Mouse (Mus musculus) brown adipose tissue, adult 24 weeks (tissue): Measurements from ENCODE around the gene Mars2. TPM values are rescaled to one million over a fixed set of nuclear protein-coding genes. Genes with fewer than 3 reads are reported as not detected.

ENCODE experiments used
- H3K27ac ChIP-seq: fragments of 200-500 bp; replicated peaks from 2 replicates; pipeline ENCODE4 v1.5.1; 2012; ENCODE audit warnings: low read depth, mild to moderate bottlenecking, low read length
- H3K4me1 ChIP-seq: fragments of 200-500 bp; 2 replicates; pipeline ENCODE4 v1.6.1; 2012; ENCODE audit warnings: low read length, mixed read lengths; ENCODE audit not compliant: control insufficient read depth, insufficient read depth, insufficient read length
- H3K4me3 ChIP-seq: fragments of 200-500 bp; 2 replicates; pipeline ENCODE4 v1.5.1; 2012; ENCODE audit warnings: low read depth, mild to moderate bottlenecking, low read length, moderate library complexity; ENCODE audit not compliant: insufficient read depth
- polyA plus RNA-seq: library from polyadenylated mRNA; stranded (reverse); fragments of >200 nt; gene quantifications from 2 replicates; pipeline ENCODE4 v1.2.4, GENCODE M21; 2012; ENCODE audit not compliant: missing spikeins, insufficient read depth, insufficient read length

Gene Mars2
- polyA plus RNA-seq = 1.2 and 2.0 TPM in 2 replicates

DNA sequence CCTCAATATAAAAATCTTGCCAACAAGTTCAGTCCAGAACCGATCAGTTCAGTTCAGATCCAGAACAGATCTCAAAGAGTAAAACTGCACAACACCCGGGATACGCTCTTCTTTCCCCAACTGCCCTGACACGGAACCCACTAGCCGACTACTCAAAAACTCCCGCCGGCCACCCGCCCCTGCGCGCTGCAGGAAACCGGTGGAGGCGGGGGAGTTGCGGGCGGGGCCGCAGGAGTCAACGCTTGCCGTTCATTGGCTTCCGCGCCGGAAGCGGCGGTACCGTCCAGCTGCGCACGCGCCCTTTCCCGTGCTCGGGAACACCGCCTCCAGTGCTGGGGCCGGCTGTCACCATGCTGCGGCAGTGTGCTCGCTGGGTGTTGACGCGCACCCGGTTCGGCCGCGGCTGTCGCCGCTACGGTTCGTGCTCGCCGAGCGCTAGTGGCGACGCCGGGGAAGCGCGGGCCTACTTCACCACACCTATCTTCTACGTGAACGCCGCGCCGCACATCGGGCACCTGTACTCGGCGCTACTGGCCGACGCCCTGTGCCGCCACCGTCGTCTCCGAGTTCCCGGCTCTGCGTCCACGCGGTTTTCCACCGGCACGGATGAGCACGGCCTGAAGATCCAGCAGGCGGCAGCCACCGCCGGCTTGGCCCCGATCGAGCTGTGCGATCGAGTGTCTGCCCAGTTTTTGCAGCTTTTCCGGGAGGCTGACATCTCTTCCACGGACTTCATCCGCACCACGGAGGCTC lies at the start of gene Mars2:
TSS of gene Mars2 (plus strand) at position 288 of the 753 bp plus-strand sequence.
- peak within 1 kb of the TSS; percentile 80 for H3K4me3 ChIP-seq
- peaks cover 9% of the 10 kb centered on the region for H3K4me1 ChIP-seq
- H3K27ac ChIP-seq = 0 out of 2 replicates have a peak within 1 kb of the TSS, but pooled peaks have one; percentile 14

DNA sequence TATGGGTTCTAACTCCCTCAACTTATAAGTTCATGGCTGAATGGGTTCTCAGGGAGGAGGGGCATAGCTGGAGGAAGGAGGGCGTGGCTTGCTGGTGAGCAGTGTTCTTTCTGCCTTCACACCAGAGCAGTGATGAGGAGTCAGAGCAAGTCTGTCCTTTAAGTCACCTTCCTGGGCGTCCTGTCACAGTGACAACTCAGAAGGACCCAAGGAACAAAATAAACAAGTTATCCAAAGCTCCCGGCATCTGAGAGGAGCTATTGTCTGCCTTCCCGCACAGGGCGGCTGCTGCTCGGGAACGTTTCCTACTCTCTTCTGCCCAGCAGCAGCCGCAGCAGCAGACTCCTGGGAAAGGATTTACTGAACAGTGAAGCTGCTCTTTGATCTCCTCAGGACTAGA lies 45.0 kb upstream of the Mars2 start:
- Histone ChIP-seq H3K4me3 (no peak overlapping the region), H3K27ac (no peak overlapping the region), H3K4me1 (peaks cover 3% of the 10 kb centered on the region; the same call in 1 of the 2 replicates)

DNA sequence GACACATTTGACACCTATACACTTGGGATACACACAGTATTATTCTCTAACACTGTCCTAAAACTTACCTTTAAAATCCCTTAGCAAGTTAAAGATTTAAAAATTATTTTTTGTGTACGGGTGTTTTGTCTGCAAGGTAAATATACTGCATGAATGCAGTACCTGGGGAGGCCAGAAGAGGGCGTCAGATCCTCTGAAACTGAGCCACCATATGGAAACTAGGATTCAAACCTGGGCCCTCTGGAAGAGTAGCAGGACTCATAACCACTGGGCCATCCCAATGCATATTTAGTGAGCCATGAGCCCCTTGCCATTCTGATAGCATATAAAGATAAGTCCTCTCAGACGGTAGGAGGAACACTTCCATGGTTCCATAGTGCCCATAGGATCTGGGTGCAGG lies 44.2 kb upstream of the Mars2 start:
- H3K4me1 ChIP-seq = peaks cover 3% of the 10 kb centered on the region; the same call in 1 of the 2 replicates
- no peak overlapping the region for H3K27ac ChIP-seq
- H3K4me3 ChIP-seq = no peak overlapping the region

DNA sequence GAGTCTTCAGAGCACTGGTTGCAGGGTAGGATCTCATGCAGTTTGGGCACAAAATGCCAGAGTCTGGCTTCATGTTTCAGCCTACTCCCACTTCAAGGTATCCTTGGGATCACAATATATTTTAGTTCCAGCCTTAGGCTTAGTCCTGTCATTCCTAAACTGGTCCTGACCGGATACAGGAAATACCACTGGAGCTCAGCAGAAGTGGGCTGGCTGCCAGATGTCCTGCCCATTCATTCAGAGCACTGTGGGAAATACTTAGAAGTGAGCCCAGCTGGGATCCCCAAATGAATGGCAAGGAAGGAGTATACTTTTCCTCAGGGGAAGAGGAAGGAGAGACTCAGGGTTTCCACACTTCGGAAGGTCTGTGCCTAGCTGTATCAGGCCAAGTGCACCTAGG lies 43.7 kb upstream of the Mars2 start:
- Histone ChIP-seq H3K4me1 (peaks cover 3% of the 10 kb centered on the region; the same call in 1 of the 2 replicates), H3K4me3 (no peak overlapping the region), H3K27ac (no peak overlapping the region)

DNA sequence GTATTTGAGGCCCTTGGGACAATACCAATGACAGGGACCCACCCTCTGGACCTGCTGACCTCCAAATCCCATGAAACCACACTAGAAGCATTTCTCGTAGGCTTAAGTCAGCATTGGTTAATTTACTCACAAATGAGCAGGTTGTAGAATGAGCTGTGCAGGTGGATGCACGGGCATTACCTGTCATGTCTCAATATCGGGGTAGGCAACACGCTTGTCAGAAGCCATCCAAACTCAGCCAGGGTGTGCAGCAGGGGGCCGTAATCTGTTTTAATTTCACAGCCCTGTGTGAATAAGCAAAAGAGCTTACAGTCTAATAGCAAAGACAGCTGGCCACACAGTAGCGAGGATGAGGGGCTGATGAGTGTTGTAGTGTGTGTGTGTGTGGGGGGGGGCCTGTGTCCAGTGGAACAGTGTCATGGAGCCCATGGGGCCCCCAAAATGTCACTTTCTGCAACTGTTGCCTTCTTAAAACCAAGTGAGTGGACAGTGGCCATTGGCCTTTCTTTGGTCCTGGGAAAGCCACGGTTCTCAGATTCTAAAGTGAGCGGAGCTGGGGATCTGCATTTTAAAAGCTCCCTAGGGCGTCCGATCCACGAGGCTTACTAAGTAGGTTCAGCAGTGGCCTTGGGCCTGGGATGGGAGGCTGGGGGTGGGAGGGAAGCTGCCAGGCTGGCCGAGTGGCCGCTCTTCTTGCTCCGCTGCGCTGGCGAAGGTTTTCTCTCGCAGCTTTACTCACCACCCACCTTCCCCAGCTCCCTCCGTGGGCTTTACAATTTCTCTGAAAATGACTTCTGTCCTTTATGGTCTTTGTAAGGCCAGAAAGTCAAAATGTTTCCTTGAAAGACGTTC lies 42.7 kb upstream of the Mars2 start:
- Histone ChIP-seq H3K27ac (no peak overlapping the region), H3K4me3 (no peak overlapping the region), H3K4me1 (peaks cover 3% of the 10 kb centered on the region; the same call in 1 of the 2 replicates)

DNA sequence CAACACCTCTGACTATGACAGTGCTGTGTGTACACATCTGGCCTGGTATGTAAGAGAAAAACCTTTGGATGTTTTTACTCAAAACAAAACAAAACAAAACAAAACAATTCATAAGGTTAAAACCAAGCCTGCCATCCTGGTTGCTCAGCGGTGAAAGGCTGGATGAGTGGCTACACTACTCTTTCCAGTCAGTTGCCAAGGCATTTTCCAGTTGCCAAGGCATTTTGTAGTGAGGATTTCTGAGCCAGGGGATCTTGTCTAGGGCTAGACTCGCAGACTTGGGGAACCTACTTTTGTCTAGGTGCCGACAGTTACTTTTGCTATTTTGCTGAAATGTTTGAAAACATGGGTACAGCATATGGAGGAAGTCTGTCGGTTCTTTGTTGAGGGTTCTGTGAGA lies 42.0 kb upstream of the Mars2 start:
- Histone ChIP-seq H3K27ac (no peak overlapping the region), H3K4me1 (peaks cover 3% of the 10 kb centered on the region; the same call in 1 of the 2 replicates), H3K4me3 (no peak overlapping the region)

DNA sequence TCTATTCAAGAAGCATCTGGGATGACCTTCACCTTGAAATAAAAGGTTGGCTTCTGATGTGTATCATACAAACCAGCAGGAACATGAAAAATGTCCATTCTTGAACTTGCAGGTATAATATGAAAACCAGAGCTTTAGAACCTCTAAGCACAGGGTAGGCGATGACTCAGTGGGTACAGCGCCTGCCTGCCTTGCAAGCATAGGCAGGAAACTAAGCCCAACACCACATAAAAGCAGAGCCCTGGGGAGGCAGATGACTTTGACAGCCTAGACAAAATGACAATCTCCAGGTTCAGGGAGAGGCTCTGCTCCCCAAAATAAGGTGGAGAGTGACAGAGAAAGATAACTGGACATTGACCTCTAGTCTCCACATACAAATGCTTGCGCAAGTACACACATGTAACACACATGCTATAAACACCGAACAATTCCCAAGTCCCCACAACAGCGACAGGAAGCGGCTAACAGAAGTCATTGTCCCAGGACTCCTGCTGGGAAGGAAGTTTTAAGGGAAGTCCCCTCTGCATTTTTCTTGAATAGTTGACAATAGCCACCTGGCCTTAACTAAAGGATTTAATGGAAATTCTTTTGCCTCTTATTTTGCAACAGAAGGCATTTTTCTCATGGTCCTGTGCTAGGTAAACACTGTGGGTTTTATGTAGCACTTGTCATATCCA lies 40.5 kb upstream of the Mars2 start:
- peak overlapping the region; percentile 49 for H3K27ac ChIP-seq
- no peak overlapping the region for H3K4me3 ChIP-seq
- peaks cover 3% of the 10 kb centered on the region; the same call in 1 of the 2 replicates for H3K4me1 ChIP-seq

DNA sequence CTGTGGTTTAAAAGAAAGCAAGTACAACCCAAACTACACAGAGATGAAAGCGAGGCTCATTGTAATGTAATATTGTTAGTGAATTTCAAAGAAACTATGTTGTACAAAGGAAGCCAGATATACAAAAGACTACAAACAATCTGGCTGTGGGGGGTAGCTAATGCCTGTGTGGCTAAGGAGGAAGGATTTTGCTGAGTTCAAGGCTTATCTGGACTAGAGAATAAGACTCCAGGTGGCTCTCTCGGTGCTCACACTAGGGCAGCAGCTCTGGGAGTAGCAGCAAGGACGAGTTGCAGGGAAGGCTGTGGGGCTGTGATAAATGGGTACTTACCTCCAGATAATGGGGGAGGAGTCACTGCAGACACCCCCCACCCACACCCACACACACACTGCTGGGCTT lies 38.3 kb upstream of the Mars2 start:
- peaks cover 3% of the 10 kb centered on the region; the same call in 1 of the 2 replicates for H3K4me1 ChIP-seq
- no peak overlapping the region for H3K27ac ChIP-seq
- H3K4me3 ChIP-seq = no peak overlapping the region

DNA sequence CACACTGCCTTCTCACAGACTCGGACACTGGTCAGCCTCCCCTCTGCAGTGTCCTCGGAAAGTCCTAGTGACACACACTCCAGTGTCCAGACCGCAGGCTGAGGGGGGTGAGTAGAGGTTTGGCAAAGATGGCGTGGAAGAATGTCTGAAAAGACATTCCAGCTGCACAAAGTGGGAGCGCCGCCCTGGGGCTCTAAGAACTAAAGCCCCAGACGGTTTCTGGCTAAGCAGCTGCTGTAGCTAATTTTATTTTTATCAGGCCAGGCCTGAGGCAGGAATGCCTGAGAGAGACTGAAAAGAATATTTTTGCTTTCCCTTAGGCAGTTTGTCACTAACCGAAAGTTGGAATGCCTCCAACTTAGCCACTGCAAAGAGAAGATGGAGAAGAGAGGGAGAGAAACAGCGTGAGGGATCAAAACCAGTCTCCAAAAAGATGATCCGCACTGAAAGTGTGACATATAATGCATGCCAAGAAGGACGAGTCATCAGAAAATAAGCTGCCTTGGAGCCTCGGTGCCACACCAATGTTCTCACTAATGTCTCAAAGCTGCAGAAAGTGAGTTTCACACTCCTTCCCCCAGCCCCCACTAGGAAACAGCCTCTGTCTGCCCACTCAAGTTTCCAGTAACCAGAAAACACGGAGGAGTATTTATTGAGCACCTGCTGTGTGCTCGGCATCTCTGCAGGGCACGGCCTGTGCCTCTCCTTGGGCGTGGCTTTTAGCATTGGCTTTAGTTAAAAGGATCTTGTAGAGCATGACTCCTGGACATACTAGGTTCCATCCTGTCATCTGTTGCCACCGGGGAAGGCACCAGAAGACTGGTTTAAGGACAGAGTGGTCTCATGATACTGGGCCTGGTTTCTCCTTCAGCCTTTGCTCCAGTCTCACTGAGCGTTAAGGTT lies 34.9 kb upstream of the Mars2 start:
- H3K4me3 ChIP-seq = peak overlapping the region; percentile 43
- H3K27ac ChIP-seq = no peak overlapping the region
- no peaks in the 10 kb centered on the region for H3K4me1 ChIP-seq

DNA sequence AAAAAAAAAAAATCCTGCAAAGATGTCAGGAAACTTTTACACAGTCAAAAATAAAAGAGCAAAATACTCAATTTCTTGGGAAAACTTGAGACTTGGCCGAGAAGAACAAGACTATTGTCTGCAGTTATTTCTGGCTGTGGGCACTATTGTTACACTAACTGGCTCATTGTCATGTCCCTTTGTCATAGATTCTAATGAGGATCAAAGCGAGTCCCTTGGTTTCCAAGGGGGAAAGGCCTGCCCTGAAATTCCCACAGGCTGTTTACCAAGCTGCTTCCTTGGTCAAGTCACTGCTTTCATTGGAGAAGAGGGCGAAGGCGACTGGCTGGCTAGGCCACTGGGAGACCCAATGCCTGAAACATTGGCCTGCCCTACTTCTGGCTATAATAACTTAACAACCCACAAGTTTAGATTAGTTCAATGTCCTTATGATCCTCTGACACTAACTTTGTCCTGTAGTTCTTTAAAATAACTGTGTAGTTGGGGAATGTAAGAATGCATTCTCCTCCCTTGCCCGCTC lies 31.1 kb upstream of the Mars2 start:
- no peak overlapping the region for H3K27ac ChIP-seq
- H3K4me3 ChIP-seq = no peak overlapping the region
- H3K4me1 ChIP-seq = no peaks in the 10 kb centered on the region

DNA sequence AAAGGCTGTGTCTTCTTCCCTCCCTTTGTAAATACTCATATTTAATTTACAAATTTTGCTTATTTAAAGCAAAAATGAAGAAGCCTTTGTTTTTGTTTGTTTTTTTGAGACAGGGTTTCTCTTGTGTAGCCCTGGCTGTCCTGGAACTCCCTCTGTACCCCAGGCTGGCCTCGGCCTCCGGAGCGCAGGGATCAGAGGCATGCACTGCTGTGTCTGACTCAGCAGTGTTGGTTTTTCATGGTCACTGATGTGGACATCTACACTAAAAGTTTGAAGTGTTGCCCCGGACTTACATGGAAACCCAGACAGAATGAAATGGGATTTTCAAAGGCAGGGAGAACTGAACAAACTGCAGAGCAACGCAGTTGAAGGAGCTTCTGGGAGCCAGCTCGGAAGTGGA lies 29.4 kb upstream of the Mars2 start:
- Histone ChIP-seq H3K27ac (no peak overlapping the region), H3K4me1 (no peaks in the 10 kb centered on the region), H3K4me3 (no peak overlapping the region)

DNA sequence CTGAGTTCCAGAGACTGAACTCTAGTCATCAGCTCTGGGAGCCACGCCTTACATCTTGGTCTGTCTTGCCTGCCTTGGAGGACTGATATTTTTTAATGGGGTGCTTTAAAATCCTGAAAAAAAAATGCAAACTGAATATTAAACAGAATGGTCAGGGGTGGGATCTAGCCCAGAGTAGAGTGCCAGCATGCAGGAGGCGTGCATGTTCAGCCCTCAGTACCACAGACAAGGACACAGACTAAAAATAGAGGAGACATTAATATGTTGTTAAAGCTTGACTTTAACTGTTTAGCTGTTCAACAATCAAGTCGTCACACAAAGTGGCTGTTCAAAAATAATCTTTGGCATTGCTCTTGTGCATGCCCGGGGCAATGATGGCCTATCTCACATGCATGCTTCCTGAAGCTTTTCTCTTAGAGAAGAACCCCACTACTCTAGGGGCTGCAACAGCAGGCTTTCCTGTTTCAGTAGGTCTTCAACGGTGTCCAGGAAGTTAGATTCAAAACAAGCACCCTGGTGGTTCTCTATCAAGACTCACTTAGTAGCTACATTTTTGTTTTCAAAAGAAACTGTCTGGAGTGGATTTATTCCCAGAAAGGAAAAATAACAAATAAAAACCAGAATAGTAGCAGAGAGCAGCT lies 28.4 kb upstream of the Mars2 start:
- no peaks in the 10 kb centered on the region for H3K4me1 ChIP-seq
- H3K4me3 ChIP-seq = no peak overlapping the region
- no peak overlapping the region for H3K27ac ChIP-seq

DNA sequence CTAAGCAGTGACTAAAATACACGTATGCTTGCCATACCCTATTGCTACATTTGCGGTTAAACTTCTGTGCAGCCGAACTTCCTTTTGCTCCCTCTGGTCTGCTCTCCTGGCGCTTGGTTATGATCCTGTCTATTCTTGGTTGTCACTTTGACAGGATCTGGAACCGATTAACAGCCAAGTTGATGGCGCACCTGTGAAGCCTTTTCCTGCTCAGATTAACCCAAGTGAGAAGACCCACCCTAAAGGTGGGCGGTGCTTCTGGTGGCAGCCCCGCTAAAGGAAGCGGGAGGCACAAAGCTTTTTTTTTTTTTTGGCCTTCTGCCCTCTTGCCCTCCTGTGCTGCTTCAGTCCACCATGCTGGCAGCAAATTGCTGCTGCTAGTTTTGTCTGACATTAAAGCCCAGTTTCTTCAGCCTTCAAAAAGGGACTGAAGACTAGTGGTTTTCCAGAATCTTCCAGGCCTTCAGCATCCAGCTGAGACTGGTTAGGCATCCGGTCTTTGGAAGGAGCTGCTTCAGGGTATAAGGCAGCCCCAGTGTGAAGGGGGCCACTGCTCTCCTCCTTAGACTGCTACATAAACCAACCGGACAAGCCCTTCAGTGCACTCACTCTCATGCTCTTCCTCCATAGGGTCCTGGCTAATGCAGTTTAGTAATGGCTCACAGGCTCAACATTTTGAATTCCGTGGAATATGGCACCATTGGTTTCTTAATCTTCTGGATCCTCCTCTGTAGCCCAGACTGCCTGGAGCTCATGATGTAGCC lies 26.6 kb upstream of the Mars2 start:
- H3K27ac ChIP-seq = no peak overlapping the region
- no peak overlapping the region for H3K4me3 ChIP-seq
- H3K4me1 ChIP-seq = no peaks in the 10 kb centered on the region
